Mouse (Mus musculus): Measurements from ENCODE around the gene Gpr39.
A peak's percentile ranks its signal among the peaks of the same experiment; 100 is the strongest.

Gpr39 gene

DNA sequence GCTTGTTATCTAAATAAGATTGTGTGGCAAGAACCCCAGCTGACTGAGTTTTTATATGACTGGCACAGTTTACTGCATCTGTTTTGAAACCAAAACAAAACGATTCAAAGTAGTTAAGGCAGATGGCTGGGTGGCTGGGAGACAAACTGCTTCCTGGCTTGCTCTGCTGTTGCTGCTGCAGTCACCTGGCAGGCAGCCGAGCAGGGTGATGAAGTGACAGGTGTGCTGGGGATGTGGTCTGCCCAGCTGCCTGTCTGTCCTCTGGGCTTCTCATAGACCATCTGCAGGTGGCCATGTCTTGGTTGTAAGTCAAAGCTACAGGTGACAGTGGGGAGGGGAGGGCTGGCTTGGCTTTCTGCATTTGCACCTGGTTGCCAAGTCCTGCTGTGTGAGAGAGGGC, 131.6 kb downstream of the Gpr39 start:
- DNase-seq (ENCODE audit: low spot score in 2 of 2): no peak

DNA sequence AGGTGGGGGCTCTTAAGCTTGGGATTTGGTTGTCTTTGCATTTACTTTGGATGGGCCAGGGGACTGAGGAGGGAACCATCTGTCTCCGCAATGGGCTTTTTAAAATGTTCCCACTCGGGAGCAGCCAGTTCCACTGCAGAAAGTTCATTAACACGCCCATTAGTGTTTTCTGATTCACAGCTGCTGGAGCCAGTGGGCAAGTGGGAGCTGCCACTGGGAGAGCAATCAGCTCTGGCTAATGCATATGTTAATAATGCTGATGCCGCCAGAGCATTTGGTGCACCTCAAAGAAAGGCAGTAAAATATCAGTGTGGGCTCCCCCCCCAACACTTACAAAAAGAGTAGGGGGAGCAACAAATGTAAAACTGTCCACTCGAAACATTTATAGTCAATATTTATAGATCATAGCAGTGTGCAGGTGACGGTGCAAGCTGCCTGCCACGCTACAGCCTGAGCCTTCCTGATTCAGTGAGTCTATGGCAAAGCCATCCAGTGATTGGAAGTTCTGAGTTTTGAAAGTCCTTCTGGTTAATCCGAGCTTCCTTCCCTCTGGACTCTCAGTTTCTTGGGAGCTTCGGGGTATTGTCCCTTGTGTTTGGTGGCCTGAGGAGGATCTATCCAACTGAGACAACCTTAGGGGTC, 136.5 kb downstream of the Gpr39 start:
- no peak for DNase-seq (ENCODE audit: low spot score in 2 of 2)

DNA sequence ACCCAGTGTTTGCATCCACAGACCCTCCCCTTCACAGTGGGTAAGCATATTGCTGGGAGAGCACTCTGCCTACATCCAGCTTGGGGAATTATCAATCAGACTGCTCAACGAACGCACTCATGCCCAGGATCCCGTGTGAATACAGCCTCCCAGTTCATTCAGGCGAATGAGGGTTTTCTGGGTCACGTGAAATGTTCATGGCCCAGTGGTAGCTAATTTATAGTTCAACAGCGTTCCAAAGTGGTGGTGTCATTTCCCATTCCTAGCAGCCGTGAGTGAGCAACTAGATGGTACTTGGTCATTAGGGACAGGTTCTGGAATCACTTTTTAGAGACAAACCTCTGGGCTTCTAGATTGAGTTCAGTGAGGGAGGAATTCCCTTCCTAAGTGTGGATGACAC, 144.3 kb downstream of the Gpr39 start:
- DNase-seq (ENCODE audit: low spot score in 2 of 2): no peak

DNA sequence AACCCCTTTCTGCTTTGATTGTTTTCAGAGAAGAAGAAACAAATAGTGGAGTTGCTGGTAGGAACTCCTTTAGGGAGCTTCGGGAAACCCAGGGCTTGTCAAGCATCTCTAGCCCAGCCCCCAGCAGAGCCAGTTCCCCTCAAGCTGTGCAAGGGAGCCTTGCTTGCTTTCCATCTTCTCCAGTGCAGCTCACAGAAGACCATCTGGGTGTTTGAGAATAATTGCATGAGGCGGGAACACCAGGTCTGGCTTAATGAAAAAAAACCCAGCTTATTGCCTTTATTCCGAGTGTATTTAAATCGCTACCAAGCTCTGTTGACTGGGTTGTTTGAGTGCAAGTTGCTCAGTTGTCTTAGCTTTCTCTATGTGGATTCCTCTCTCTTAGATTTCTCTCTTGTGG, 146.8 kb downstream of the Gpr39 start:
- DNase-seq (ENCODE audit: low spot score in 2 of 2): no peak

DNA sequence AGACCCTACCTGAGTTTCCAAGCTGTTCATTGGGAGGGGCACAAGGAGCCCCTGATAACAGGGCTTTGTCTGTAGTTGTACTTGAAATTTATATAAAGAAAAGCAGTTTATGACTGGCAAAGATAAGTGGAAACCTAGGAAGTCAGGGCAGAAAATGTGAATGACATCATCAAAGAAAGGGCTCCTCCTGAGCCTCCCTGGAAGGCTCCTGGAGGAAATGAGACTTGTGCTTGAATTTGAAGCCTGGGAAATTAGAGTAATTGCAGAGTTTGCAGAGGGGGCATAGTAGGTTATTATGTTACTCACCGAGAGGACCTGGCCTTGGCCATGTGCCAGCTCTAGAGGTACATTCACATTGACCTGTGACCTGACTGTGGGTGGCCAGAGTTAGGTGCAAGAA, 160.7 kb downstream of the Gpr39 start:
- no peak for DNase-seq (ENCODE audit: low spot score in 2 of 2)

DNA sequence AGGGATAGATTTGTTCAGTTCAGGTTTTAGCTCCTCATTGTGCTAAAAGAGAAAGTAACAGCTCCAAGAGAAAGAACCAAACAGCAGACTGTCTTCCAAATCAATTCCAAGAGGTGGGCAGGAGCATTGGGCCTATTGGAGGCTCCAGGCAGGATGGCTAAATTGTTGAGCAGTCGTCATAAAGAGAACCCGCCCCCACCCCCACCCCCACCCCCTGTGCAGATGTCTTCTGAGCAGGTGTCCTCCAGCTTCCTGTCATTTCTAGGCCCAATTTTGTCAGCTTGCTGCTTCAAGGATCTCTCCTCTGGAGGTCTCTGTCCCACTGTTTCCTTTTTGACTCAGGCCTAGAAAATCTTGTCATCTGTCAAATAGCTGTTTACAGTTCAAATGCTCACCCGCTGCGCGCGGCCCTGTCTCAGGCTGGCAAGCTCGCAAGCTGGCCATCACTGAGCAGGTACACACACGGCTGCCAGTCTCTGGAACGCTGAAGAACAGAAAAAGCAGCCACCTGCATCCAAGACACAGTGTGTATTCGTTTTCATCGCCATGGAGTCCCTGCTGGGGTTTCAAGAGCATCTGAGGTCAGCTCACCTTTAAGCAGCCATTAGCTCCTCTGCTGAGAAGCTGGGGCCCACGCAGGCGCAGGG, 163.1 kb downstream of the Gpr39 start:
- DNase-seq (ENCODE audit: low spot score in 2 of 2): no peak

DNA sequence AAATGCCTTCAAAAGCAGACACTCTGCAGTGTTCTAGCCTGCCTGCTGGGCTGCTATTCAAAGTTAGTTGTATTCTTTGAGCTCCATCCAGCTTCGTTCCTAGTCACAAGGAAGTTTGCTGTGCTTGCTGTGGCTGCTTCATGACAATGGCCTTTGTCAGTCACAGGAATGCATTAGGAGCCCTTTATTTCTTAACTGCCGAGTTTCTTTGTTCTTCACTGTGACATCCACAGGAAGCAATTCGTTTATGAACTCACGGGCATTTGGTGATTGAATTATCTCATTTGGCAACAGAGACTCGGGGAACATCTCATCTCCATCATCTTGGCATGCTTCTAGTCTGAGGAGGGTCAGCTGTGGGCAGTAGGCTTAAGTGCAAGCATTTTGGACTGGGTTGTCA, 177.9 kb downstream of the Gpr39 start:
- no peak for DNase-seq (ENCODE audit: low spot score in 2 of 2)

DNA sequence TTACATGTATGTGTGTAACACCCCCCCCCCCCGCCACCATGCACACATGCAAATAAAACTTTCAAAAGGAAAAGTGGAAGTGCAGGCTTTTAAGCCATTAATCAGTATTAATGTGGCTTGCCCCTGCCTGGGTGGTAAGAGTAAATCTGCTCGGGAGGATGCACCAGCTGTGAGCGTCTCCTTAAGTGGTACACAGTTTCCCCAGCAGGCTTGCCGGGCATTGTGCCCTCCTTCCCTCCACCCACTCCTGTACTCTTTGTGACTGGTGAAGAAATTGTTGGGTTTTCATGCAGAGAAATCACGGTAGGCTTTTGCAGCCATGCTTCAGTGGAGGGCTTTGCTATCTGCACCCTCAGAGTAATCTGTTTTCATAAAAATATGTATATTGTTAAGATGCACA, 181.8 kb downstream of the Gpr39 start:
- DNase-seq (ENCODE audit: low spot score in 2 of 2): no peak

DNA sequence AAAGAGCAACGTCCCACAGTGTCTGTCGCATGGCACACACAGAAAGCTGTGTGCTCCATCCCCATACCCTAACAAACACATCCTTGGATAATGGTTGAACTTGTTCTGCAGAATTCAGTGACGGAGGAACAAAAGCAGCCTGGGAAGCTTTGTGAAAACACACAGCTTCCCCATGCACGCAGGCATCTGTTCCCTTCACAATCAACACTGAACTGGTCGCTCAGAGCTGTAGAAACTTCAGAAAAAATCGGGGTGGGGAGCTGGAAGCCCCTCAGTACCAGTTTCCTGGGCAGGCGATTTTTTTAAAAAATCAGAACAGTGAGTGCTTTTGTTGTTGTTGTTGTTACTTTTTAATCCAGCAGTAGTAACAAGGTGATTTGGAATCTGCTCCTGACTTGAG, 193.3 kb downstream of the Gpr39 start:
- no peak for DNase-seq (ENCODE audit: low spot score in 2 of 2)

DNA sequence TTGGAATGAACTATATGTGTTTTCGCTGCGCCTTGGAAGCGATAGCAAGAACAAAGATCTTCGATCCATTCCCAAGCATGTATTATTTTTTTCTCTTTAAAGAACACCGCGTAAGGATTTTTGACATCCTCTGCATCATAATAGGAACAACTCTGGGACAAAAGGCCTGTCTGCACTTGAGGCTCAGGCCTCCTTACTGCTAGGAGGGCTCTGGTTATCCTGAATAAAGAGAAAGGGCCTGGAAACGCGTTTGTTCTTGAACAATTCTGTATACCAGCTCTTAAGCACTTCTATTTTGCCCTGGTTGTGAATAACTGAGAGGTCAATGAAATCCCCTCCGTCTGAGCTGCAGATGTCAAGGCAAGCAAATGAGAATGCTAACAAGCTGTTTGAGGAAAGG, 216.4 kb downstream of the Gpr39 start:
- DNase-seq (ENCODE audit: low spot score in 2 of 2): no peak

DNA sequence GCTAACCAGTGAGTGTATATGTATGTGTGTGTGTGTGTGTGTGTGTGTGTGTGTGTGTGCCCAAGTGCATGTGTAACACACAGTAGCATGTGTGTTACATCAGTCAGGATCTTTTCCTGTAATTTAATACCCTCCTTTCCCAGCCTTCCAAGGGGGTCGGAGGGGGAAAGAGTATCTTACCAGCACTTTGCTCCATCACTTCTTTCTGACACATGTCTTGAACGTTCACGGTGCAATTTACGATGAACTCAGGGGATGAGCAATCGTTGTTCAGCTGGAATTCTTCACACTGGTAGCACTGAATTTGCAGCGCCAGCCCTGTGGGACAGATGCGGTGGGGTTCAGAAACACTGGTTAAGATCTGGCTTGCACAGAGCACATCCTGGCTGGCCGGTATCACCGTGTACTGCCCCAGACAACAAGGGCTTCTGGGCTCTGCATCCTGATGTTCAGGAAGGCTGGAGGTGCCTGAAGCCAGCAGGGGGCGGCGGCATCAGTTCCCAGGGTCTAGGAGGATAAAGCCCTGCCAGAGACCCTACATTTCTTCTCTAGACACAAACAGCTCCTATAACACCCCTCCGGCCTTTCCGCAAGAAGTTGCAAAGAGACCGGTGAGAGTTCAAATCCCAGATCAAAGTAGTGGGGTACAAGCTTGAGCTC, 233.5 kb downstream of the Gpr39 start:
- peak in 1 of 2 experiments; percentile 18 for DNase-seq (ENCODE audit: low spot score in 2 of 2)

DNA sequence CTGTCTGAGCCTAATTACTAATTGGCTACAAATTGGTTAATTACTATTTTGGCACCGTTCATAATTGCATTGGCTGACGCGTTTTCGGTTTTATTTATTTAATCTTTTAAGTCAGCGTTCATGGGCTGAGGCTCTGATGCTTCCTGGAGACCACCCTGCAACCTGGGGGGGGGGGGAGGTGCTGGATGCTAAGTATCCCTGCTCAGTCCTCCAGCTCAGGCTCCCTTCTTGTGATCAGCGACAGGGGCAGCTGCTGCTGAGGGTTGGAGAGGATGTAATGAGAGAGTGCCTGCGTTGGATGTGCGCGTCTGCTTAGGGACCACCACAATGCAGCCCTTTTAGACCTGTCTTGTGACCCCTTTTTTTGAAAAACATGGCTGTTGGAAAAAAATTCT, 234.1 kb downstream of the Gpr39 start:
- no peak for DNase-seq (ENCODE audit: low spot score in 2 of 2)

DNA sequence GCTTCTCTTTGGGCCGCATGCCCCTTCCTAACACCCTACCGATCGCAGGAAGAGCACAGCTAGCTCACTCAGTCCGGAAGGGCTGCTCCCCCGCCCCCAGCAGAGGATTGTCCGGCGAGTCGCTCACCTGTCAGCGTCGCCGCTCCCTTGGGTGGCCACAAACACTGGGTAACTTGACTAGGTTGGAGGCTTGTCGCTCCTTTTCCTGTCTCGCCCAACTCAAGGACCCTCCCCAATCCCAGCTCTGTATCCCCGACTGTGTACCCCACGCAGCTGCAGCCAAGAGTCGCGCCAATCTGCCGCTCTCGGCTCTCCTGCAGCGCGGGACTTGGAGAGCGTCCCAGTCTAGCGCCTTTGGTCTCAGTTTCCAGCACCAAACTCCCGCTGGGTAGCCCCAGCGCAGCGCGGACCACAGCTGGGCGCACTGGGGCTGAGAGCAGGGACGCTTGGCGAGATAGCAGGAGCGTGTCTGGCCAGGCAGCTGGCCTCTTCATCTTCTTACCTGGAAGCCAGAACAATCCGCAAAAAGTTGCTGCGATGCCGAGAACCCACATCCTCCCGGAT, 234.6 kb downstream of the Gpr39 start:
- peak in 1 of 2 experiments; percentile 18 for DNase-seq (ENCODE audit: low spot score in 2 of 2)

DNA sequence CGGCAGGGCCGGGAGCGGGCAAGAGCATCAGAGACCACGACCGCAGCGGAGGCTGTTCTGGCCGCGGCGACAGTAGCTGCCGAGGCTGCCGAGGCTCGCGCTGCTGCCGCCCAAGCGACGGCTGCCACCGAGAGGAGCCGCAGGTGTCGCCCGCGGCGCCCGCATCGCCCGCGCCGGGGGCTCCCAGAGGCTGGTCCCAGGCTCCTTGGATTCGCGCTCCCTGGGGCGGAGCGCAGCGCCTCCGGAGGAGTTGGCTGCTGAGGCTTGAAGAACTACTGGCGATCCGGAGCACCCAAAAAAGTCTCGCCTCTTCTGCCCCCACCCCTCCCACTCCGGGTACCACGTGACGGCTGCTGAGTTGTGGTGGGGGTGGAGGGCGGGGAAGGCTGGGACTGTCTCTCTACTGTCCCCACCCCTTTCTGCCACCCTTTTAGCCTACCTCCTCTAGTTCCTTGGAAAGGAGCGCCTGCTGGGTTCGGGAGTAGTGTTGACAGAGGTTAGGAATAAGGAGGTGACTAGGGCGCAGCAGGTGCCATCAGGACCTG, 235.2 kb downstream of the Gpr39 start:
- DNase-seq (ENCODE audit: low spot score in 2 of 2): peak in 1 of 2 experiments; percentile 18

DNA sequence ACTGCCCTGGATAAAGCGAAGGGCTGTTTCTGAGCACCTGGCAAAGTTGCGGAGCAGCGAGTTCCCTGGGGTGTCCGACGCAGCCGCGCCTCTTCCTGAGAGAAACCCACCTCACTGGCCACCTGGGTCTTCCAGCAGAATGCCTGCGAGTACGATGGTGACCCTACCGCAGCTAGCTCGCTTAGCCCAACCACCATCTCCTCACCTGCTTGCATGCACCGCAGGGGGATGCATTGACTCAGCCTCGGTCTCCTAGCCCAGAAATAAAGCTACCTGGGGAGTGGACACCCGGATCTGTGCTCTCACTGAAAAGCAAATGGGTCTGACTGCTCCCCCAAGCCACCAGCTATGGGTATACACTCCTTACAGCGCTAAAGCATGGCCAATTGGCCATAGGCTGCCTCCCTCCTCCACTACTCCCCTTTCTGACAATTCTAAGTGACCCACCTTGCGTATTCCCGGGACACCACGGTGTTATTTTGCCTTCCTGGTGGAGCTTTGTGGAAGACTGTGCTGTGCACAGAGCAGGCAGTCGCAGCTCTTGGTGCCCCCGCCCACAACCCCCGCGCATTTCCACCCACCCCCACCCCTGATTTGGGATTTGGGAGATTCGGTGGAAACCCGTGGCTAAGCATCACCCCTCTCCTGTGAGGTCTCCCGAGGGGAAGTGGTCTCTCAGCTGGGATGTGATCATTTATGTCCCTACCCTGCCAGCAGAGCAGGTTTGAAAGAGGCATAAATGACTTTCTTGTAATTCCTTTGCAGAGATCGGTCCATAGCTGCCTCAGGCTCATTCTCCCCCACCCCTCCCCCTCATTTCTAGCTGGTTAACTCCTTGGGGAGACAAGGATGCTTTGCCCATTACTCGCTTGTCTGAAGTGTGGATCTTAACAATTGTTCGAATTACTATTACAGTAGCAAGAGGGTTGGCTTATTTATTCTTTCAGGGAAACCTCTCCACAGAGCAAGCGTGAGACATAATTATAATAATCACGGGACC, 236.1 kb downstream of the Gpr39 start, which contains the start of gene Lypd1:
TSS of gene Lypd1 (minus strand) at position 501 of the 1,000 bp plus-strand sequence.
- DNase-seq (ENCODE audit: low spot score in 2 of 2): no peak

DNA sequence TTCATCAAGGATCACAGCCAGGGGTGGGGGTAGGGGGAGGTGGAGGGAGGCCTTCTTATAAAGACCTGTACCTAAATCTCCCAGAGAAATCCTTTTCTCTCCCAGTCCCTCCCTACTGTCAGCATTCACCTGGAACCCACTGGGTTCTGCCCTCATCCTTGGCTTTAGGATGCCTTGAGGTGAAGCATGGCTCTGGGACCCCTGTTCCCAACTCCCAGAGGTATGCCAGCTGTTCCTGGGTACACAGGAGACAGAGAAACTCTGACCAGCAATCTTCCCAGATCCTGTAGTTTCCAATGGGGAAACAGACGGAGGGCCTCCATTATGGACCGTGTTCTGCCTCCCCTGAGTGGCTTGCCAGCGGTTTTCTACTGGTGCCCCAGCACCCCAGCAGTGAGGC, 243.9 kb downstream of the Gpr39 start:
- DNase-seq (ENCODE audit: low spot score in 2 of 2): no peak

DNA sequence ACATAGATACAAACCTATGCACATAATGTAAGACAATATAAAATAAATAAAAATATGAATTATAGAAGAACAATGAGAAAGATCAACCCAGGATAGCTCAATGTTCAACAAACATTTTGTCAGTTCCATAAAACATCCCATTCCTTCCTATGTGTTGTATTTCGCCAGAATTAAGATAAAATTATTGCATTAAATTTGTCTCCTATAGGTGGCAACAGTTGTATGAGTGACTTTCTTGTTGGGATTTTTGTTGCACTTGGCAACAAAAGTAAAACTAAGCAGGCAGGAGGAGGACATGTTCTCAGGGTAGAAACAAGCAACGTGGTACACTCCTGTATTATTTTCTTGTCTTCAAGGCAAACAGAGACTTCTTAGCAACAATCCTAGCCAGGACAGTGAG, 246.3 kb downstream of the Gpr39 start:
- no peak for DNase-seq (ENCODE audit: low spot score in 2 of 2)
